Mouse (Mus musculus) inflammation-experienced regulatory T-cells (primary cell): Measurements from ENCODE around the gene Trappc13. TPM values are rescaled to one million over a fixed set of nuclear protein-coding genes. Genes with fewer than 3 reads are reported as not detected.

Source experiments
- polyA plus RNA-seq, 2 experiments: library from polyadenylated mRNA; unstranded; fragments of 100-300 nt; shearing (Covaris generic); gene quantifications; one replicate each; pipeline ENCODE4 v1.2.1; 2017

The Trappc13 gene
- 10 to 100 TPM; 42.2 to 44.9 TPM for polyA plus RNA-seq

DNA sequence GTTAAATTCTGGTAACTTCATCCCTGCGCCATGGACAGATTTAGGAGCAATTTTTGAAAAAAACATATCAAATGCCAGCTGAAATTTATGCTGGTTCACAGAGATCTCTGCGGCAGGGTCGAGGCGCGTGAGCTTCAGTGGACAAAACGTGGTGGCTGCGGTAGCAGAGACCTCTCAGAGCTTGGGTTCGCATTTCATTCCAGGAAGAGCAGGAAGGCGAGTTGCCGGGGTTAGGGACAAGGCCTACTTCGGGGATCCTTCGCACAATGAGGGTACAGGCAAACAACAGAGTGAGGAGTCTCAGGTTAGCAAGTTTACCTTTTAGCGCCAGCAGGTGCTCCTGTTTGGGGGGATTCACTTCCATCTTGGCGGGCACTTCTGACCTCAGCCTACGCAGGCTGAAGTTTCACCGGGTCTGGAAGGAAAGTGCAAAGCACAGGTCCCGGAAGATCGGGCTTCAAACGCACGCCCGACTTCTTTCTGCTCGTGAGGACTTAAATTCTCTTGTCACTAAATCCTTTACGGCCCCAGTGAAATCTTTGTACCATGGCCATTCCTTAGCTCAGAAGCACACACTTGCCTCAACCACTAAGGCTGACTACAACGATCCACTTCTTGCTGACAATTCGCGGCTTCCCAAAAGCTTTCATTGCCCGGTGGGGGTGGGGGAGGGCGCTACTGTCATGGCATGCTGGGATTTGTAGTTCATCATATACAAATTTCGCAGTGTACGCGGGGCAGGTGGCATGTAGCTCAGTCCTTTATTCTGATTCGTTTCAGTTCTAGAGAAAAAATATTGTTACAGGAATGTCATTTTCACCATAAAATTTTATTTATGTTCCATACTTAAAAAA is at the start of gene Trappc13:
Gene Trappc13, minus strand, starts transcription at position 674 of the 854 bp plus-strand sequence.

GRCm38 (mm10) chr13:104178650-104179121 is 417 bp upstream of the Trappc13 start, which contains the start of gene Trim23:
TSS of gene Trim23 (plus strand) at chr13:104178797.

DNA sequence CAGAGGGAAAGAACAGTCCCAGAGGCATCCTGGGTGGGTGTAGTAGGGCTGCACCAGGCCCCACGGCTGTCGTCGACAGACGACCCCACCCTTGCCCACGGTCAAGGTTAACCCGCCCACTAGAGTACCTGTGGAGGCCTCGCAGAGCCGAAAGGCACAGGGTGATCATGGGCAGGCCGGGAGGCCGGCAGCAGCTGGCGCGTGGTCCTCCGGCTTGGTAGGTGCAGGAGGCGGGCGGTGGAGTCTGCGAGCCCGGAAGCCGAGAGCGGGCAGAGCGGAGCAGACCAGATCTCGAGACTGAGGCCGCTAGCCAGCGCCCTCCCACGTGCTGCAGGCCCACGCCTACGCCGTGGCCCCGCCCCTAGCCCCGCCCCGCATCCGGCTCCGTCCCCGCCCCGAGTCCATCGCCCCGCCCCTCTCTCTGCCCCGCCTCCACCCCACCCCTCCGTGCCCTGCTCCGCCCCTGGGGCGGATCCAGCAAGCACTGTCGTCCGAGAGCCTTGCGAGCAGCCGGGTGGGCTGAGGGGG is 68.9 kb downstream of the Trappc13 start, which contains the start of the genes Nln and Sgtb:
Gene Nln, minus strand, starts transcription at position 327 of the 528 bp plus-strand sequence.
Gene Sgtb, plus strand, starts transcription at position 454 of the 528 bp plus-strand sequence.

Other genes with a start within 250 kb of the Trappc13 start
- 10 to 100 TPM; 12.3 to 13.8 TPM for gene Nln, start 68.9 kb downstream of the Trappc13 start, polyA plus RNA-seq
- under 1 TPM; 0.39 to 0.48 TPM for gene Sgtb, start 68.7 kb downstream of the Trappc13 start, polyA plus RNA-seq
- 10 to 100 TPM; 13.1 to 16.1 TPM for gene Trim23, start 328 bp upstream of the Trappc13 start, polyA plus RNA-seq
- gene Cenpk, start 50.1 kb upstream of the Trappc13 start, polyA plus RNA-seq, result 1 to 10 TPM; 1.7 to 2.7 TPM
- 10 to 100 TPM in 1 of 2 experiments, 1 to 10 TPM in 1; 6.2 to 11.0 TPM for gene Ppwd1, start 50.4 kb upstream of the Trappc13 start, polyA plus RNA-seq
- gene Adamts6, start 109.4 kb upstream of the Trappc13 start, polyA plus RNA-seq, result 10 to 100 TPM in 1 of 2 experiments, 1 to 10 TPM in 1; 8.5 to 28.7 TPM